Mouse (Mus musculus): ENCODE data around the gene Enoph1. TPM values are rescaled to one million over a fixed set of nuclear protein-coding genes. Genes with fewer than 3 reads are reported as not detected.
A peak's percentile ranks its signal among the peaks of the same experiment; 100 is the strongest.

The Enoph1 gene
- polyA plus RNA-seq, 1 experiment from 2014 or later: 31.5 TPM

GRCm38 (mm10) chr5:100109543-100110282, 69.9 kb downstream of the Enoph1 start:
- ATAC-seq (replicated peaks; ENCODE audit: low FRiP score, low read depth): peak; percentile 50; the same call in 1 of the 2 replicates
- peak; percentile 67 for DNase-seq (ENCODE audit: low spot score)

GRCm38 (mm10) chr5:100110581-100110980, 70.8 kb downstream of the Enoph1 start:
- no peak overlapping the region for H3K4me2 ChIP-seq (ENCODE audit: low read length)
- ATAC-seq (replicated peaks; ENCODE audit: low FRiP score, low read depth) (no peak), DNase-seq (ENCODE audit: low spot score) (no peak)
- H3K27ac ChIP-seq: no peak overlapping the region
- H3K9ac ChIP-seq (ENCODE audit: low read depth, low read length): no peak overlapping the region
- 57% methylated on average over 3 of the region's 3 CpGs for WGBS
- H3K4me3 ChIP-seq (replicated peaks; ENCODE audit: low read depth, low read length): no peak overlapping the region
- no peaks in the 10 kb centered on the region for H3K27me3 ChIP-seq (ENCODE audit: insufficient read depth, low read length)
- no peaks in the 10 kb centered on the region for H3K36me3 ChIP-seq (ENCODE audit: insufficient read depth, low read length)
- TF ChIP-seq CTCF (IDR thresholded peaks at IDR 0.05; ENCODE audit: low read depth): no peak
- no peaks in the 10 kb centered on the region for H3K9me3 ChIP-seq (replicated peaks; ENCODE audit: low read length)
- no peaks in the 10 kb centered on the region for H3K4me1 ChIP-seq (replicated peaks; ENCODE audit: insufficient read depth, low read length)

More at GRCm38 (mm10) chr5:100109543-100110282, 69.9 kb downstream of the Enoph1 start:
- Histone ChIP-seq H3K4me2 (ENCODE audit: low read length) (no peak overlapping the region), H3K27ac (no peak overlapping the region), H3K4me3 (replicated peaks; ENCODE audit: low read depth, low read length) (no peak overlapping the region), H3K27me3 (ENCODE audit: insufficient read depth, low read length) (no peaks in the 10 kb centered on the region), H3K9me3 (replicated peaks; ENCODE audit: low read length) (no peaks in the 10 kb centered on the region), H3K9ac (ENCODE audit: low read depth, low read length) (no peak overlapping the region), H3K4me1 (replicated peaks; ENCODE audit: insufficient read depth, low read length) (no peaks in the 10 kb centered on the region), H3K36me3 (ENCODE audit: insufficient read depth, low read length) (no peaks in the 10 kb centered on the region)
- 32% methylated on average over 7 of the region's 7 CpGs for WGBS
- TF ChIP-seq CTCF (IDR thresholded peaks at IDR 0.05; ENCODE audit: low read depth): no peak

GRCm38 (mm10) chr5:100113403-100113802, 73.6 kb downstream of the Enoph1 start:
- no peak overlapping the region for H3K4me3 ChIP-seq (replicated peaks; ENCODE audit: low read depth, low read length)
- no peaks in the 10 kb centered on the region for H3K36me3 ChIP-seq (ENCODE audit: insufficient read depth, low read length)
- no peak overlapping the region for H3K9ac ChIP-seq (ENCODE audit: low read depth, low read length)
- DNase-seq (ENCODE audit: low spot score) (no peak), ATAC-seq (replicated peaks; ENCODE audit: low FRiP score, low read depth) (no peak)
- H3K4me2 ChIP-seq (ENCODE audit: low read length): no peak overlapping the region
- H3K27ac ChIP-seq: no peak overlapping the region
- WGBS: 25% methylated on average over 5 of the region's 5 CpGs
- no peaks in the 10 kb centered on the region for H3K9me3 ChIP-seq (replicated peaks; ENCODE audit: low read length)
- no peak for TF ChIP-seq CTCF (IDR thresholded peaks at IDR 0.05; ENCODE audit: low read depth)
- no peaks in the 10 kb centered on the region for H3K27me3 ChIP-seq (ENCODE audit: insufficient read depth, low read length)
- no peaks in the 10 kb centered on the region for H3K4me1 ChIP-seq (replicated peaks; ENCODE audit: insufficient read depth, low read length)

Other genes with a start within 250 kb of the Enoph1 start
- 0.25 and 0.65 TPM in 2 replicates for gene Vamp9, start 133.7 kb upstream of the Enoph1 start, polyA plus RNA-seq (2015; fragmentation: Nextera tagmentation; extraction: Ambion mirVana)
- gene Hnrnpd, start 61.0 kb upstream of the Enoph1 start, polyA plus RNA-seq (2015; fragmentation: Nextera tagmentation; extraction: Ambion mirVana): 97.7 and 125 TPM in 2 replicates
- 2.9 and 4.5 TPM in 2 replicates for gene 4930524J08Rik, start 60.9 kb upstream of the Enoph1 start, polyA plus RNA-seq (2015; fragmentation: Nextera tagmentation; extraction: Ambion mirVana)
- gene Hnrnpdl, start 321 bp upstream of the Enoph1 start, polyA plus RNA-seq (2015; fragmentation: Nextera tagmentation; extraction: Ambion mirVana): 118 and 121 TPM in 2 replicates
- gene Tmem150c, start 119.8 kb downstream of the Enoph1 start, polyA plus RNA-seq (2015; fragmentation: Nextera tagmentation; extraction: Ambion mirVana): 26.3 and 27.3 TPM in 2 replicates

Measured in kidney, postnatal 0 days (tissue).